10 mouse cellular contexts compared by ENCODE assay signal in the genomic region with DNA sequence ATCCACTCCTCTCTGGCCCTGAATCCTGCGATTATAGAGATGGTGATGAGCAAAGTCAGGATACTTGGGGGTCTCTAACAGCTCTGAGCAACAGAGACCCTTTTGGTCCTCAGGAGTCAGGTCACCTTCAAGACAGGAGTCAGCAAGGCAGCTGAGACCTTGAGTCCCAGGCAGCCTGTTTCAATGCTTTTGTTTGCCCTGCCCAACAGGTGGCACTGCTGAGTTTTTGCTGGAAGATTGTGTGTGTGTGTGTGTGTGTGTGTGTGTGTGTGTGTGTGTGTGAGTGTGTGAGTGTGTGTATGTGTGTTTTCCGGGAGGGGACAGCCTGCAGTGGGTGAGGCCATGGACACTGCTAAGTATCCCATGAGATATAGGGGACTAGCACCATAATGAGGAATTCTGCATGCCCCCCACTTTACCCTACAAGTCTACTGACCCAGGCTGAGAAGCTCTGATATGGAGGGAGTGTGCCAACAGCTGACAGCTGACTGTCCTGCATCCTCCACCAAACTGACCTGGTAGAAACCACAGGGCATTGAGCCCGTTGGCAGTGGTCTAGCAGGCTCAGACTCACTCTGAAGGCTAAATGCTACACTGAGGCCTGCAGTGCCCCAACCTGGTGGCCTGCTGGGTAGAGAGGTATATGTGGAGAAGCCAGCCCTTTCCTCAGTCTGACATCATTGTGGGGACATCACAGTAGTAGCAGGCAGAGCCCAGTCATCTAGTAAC. TPM values are rescaled to one million over a fixed set of nuclear protein-coding genes. Genes with fewer than 3 reads are reported as not detected.
DNase-seq lines count a peak whose midpoint lies in the region; ATAC-seq and TF ChIP-seq lines count a peak whose summit lies in the region.
"Had no signal": no experiment of that assay in that cellular context is flagged by ENCODE, and none has a peak within 500 bp of the region (broad histone marks: within the 10 kb centered on the region; RNA-seq: fewer than 3 reads in every experiment).

No protein-coding gene starts in this region.

- no peak for TF ChIP-seq EP300 in CH12.LX (IDR thresholded peaks at IDR 0.05; ENCODE audit: low read length)

- TF ChIP-seq POLR2A in CH12.LX (IDR thresholded peaks at IDR 0.05; ENCODE audit: low read depth, low read length): no peak
- no peak for TF ChIP-seq POLR2A in cortical plate, adult 2 months (IDR thresholded peaks at IDR 0.05; ENCODE audit: extremely low read depth, insufficient read depth, low read length)

- H3K4me3 ChIP-seq in intestine, postnatal 0 days (ENCODE audit: low read depth, low read length): no peak overlapping the region
- H3K4me3 ChIP-seq in intestine, embryonic 15.5 days (replicated peaks): no peak overlapping the region
- H3K4me3 ChIP-seq in CH12.LX (replicated peaks in 1 of 3; ENCODE audit: low read depth in 2 of 3, low read length in 2 of 3, poor library complexity in 1 of 3): no peak overlapping the region
- H3K4me3 ChIP-seq in cortical plate, adult 2 months (ENCODE audit: insufficient read depth, low read length): no peak overlapping the region
- H3K4me3 ChIP-seq: liver, embryonic 15.5 days; midbrain, embryonic 15.5 days had no signal

- dilution Hi-C loops in CH12.LX (cut with MboI; ENCODE audit: extremely low pct_ligation_motif_present, extremely low pct_unique_long_range_greater_than_20kb, low sequenced_read_pairs): no loop called here

- H3K79me2 ChIP-seq in CH12.LX (replicated peaks; ENCODE audit: control insufficient read depth, extremely low read depth, insufficient read depth, poor library complexity, severe bottlenecking): no peaks in the 10 kb centered on the region

- TF ChIP-seq CTCF in intestine, postnatal 0 days (IDR thresholded peaks at IDR 0.05; ENCODE audit: low read depth): peak; percentile 70
- TF ChIP-seq CTCF in CH12.LX (conservative IDR thresholded peaks at IDR 0.05 in 1 of 2, IDR thresholded peaks at IDR 0.05 in 1 of 2; ENCODE audit: low read depth in 2 of 2, low read length in 2 of 2): peak in 1 of 2 experiments; percentile 64; a peak in 2 of 4 replicates
- TF ChIP-seq CTCF in cortical plate, adult 2 months (IDR thresholded peaks at IDR 0.05; ENCODE audit: extremely low read depth, insufficient read depth, low read length): peak; percentile 48

- TF ChIP-seq RAD21 in CH12.LX (IDR thresholded peaks at IDR 0.05; ENCODE audit: low read depth, low read length): peak; percentile 20

- H3K27me3 ChIP-seq in intestine, postnatal 0 days (replicated peaks; ENCODE audit: control insufficient read depth, insufficient read depth, low read length): no peaks in the 10 kb centered on the region
- no peaks in the 10 kb centered on the region for H3K27me3 ChIP-seq in intestine, embryonic 15.5 days (replicated peaks)
- H3K27me3 ChIP-seq in CH12.LX (replicated peaks): peaks cover 23% of the 10 kb centered on the region
- H3K27me3 ChIP-seq: liver, embryonic 15.5 days; midbrain, embryonic 15.5 days had no signal

- no peak overlapping the region for H3K9ac ChIP-seq in intestine, postnatal 0 days (ENCODE audit: low read depth, low read length)
- H3K9ac ChIP-seq in intestine, embryonic 15.5 days: no peak overlapping the region
- H3K9ac ChIP-seq in CH12.LX (ENCODE audit: insufficient read depth, low read depth): no peak overlapping the region
- H3K9ac ChIP-seq: liver, embryonic 15.5 days; midbrain, embryonic 15.5 days had no signal

- in situ Hi-C loops in CH12.LX (cut with MboI; ENCODE audit: low pct_ligation_motif_present, low pct_unique_long_range_greater_than_20kb, low sequenced_read_pairs): loop anchor here (5.0 to 25.0 kb wide), 3 partner anchors 69 to 356 kb away; no protein-coding TSS in a partner anchor

- H3K4me1 ChIP-seq in intestine, postnatal 0 days (replicated peaks; ENCODE audit: control insufficient read depth, insufficient read depth, low read length): no peaks in the 10 kb centered on the region
- H3K4me1 ChIP-seq in intestine, embryonic 15.5 days (replicated peaks): peaks cover 9% of the 10 kb centered on the region; the same call in 1 of the 2 replicates
- peaks cover 0 to 12% of the 10 kb centered on the region in 2 experiments; a peak in 2 of 4 replicates for H3K4me1 ChIP-seq in CH12.LX (ENCODE audit: control insufficient read depth in 1 of 2, insufficient read depth in 2 of 2)
- peaks cover 2% of the 10 kb centered on the region; the same call in 1 of the 2 replicates for H3K4me1 ChIP-seq in cortical plate, adult 2 months (ENCODE audit: control insufficient read depth, insufficient read depth, low read length)
- H3K4me1 ChIP-seq: liver, embryonic 15.5 days had no signal

- H3K9me3 ChIP-seq in intestine, postnatal 0 days (ENCODE audit: control insufficient read depth): no peaks in the 10 kb centered on the region
- H3K9me3 ChIP-seq in intestine, embryonic 15.5 days: no peaks in the 10 kb centered on the region
- H3K9me3 ChIP-seq in CH12.LX (replicated peaks; ENCODE audit: low read length): no peaks in the 10 kb centered on the region
- H3K9me3 ChIP-seq: liver, embryonic 15.5 days; midbrain, embryonic 15.5 days had no signal

- no peak overlapping the region for H3K27ac ChIP-seq in intestine, postnatal 0 days (ENCODE audit: low read depth, low read length)
- H3K27ac ChIP-seq in intestine, embryonic 15.5 days: no peak overlapping the region
- no peak overlapping the region for H3K27ac ChIP-seq in CH12.LX (ENCODE audit: insufficient read depth, low read depth)
- no peak overlapping the region for H3K27ac ChIP-seq in cortical plate, adult 2 months (ENCODE audit: insufficient read depth, low read length)
- H3K27ac ChIP-seq: liver, embryonic 15.5 days; midbrain, embryonic 15.5 days had no signal

- DNase-seq in adrenal gland, postnatal 10 days: peak; percentile 35
- DNase-seq in adrenal gland, adult 8-10 months: no peak
- peak; percentile 31 for DNase-seq in CH12.LX (ENCODE audit: extremely low read depth)
- DNase-seq in layer of hippocampus, postnatal 10 days (ENCODE audit: low spot score in 2 of 2): no peak
- no peak for DNase-seq in neural tube, embryonic 10.5 days (ENCODE audit: extremely low spot score, low spot score)

- no peak for ATAC-seq in intestine, postnatal 0 days
- no peak for ATAC-seq in intestine, embryonic 15.5 days
- ATAC-seq: midbrain, embryonic 15.5 days had no signal

- H3K4me2 ChIP-seq in intestine, postnatal 0 days (replicated peaks; ENCODE audit: low read depth): no peak overlapping the region
- H3K4me2 ChIP-seq in intestine, embryonic 15.5 days (replicated peaks): no peak overlapping the region
- H3K4me2 ChIP-seq in CH12.LX (ENCODE audit: insufficient read depth, low read depth, poor library complexity, severe bottlenecking): no peak overlapping the region
- H3K4me2 ChIP-seq: liver, embryonic 15.5 days; midbrain, embryonic 15.5 days had no signal

- H3K36me3 ChIP-seq in intestine, postnatal 0 days (ENCODE audit: control insufficient read depth, insufficient read depth): no peaks in the 10 kb centered on the region
- no peaks in the 10 kb centered on the region for H3K36me3 ChIP-seq in intestine, embryonic 15.5 days
- H3K36me3 ChIP-seq in CH12.LX (replicated peaks in 1 of 2; ENCODE audit: control insufficient read depth in 1 of 2, insufficient read depth in 1 of 2, low read length in 1 of 2): no peaks in the 10 kb centered on the region
- H3K36me3 ChIP-seq: liver, embryonic 15.5 days; midbrain, embryonic 15.5 days had no signal

- 72% methylated on average over 3 of the region's 3 CpGs for WGBS in intestine, postnatal 0 days
- WGBS in intestine, embryonic 15.5 days: 65% methylated on average over 3 of the region's 3 CpGs

TF ChIP-seq in CH12.LX, 34 proteins besides CTCF, POLR2A, EP300 and RAD21 (continues in another document):
- TF ChIP-seq MXI1 (IDR thresholded peaks at IDR 0.05; ENCODE audit: low read depth, low read length): no peak
- no peak for TF ChIP-seq ZMIZ1 (IDR thresholded peaks at IDR 0.05; ENCODE audit: low read depth, low read length)
- no peak for TF ChIP-seq ZNF384 (IDR thresholded peaks at IDR 0.05; ENCODE audit: low read depth, low read length)
- no peak for TF ChIP-seq ETS1 (conservative IDR thresholded peaks at IDR 0.05; ENCODE audit: low read depth, low read length)
- TF ChIP-seq MAFK (IDR thresholded peaks at IDR 0.05; ENCODE audit: insufficient replicate concordance, low read length): no peak
- no peak for TF ChIP-seq CHD1 (IDR thresholded peaks at IDR 0.05; ENCODE audit: low read depth, low read length)
- TF ChIP-seq SMC3 (IDR thresholded peaks at IDR 0.05; ENCODE audit: low read depth, low read length): peak; percentile 43
- no peak for TF ChIP-seq NRF1 (IDR thresholded peaks at IDR 0.05; ENCODE audit: low read depth, low read length)

RNA-seq across cellular contexts. Expression of gene Papolb, which starts 24.0 kb away (rescaled TPM):
- under 1 TPM; 0.21 to 0.27 TPM for total RNA-seq in adrenal gland, postnatal 10 days (2021)
- under 1 TPM; 0.06 to 0.35 (median 0.26) TPM for total RNA-seq in adrenal gland, adult 8-10 months (2022)
- not detected in 2 replicates for polyA plus RNA-seq in intestine, postnatal 0 days (2015; fragmentation: Nextera tagmentation; extraction: Ambion mirVana)
- 0.05 and 0.08 TPM in 2 replicates for polyA plus RNA-seq in intestine, embryonic 15.5 days (2015; fragmentation: Nextera tagmentation; extraction: Ambion mirVana)
- total RNA-seq in CH12.LX (2012; rRNA removed): not detected in 2 replicates
- not detected in 2 replicates for total RNA-seq in CH12.LX (2014; rRNA removed)
- not detected in 2 replicates for polyA plus RNA-seq in CH12.LX (2012; ENCODE audit: insufficient read length, low read depth)
- 0.30 and 0.31 TPM in 2 replicates for polyA plus RNA-seq in cortical plate, adult 2 months (2012; rRNA removed)
- total RNA-seq in layer of hippocampus, postnatal 10 days (2021): under 1 TPM; 0.67 to 0.85 TPM
- polyA plus RNA-seq: liver, embryonic 15.5 days had no signal

RNA-seq across cellular contexts. Expression of gene Ap5z1, which starts 42.1 kb away (rescaled TPM):
- total RNA-seq in adrenal gland, postnatal 10 days (2021): 10 to 100 TPM; 14.0 to 18.9 TPM
- 10 to 100 TPM; 18.4 to 36.8 (median 26.5) TPM for total RNA-seq in adrenal gland, adult 8-10 months (2022)
- polyA plus RNA-seq in intestine, postnatal 0 days (2015; fragmentation: Nextera tagmentation; extraction: Ambion mirVana): 9.0 and 9.8 TPM in 2 replicates
- polyA plus RNA-seq in intestine, embryonic 15.5 days (2015; fragmentation: Nextera tagmentation; extraction: Ambion mirVana): 12.0 and 13.6 TPM in 2 replicates
- 11.3 and 11.8 TPM in 2 replicates for total RNA-seq in CH12.LX (2012; rRNA removed)
- 3.1 and 4.0 TPM in 2 replicates for total RNA-seq in CH12.LX (2014; rRNA removed)
- 12.8 and 18.7 TPM in 2 replicates for polyA plus RNA-seq in CH12.LX (2012; ENCODE audit: insufficient read length, low read depth)
- polyA plus RNA-seq in cortical plate, adult 2 months (2012; rRNA removed): 31.5 and 32.5 TPM in 2 replicates
- total RNA-seq in layer of hippocampus, postnatal 10 days (2021): 10 to 100 TPM; 19.7 to 20.8 TPM

RNA-seq across cellular contexts. Expression of gene Radil, which starts 45.0 kb away (rescaled TPM):
- total RNA-seq in adrenal gland, postnatal 10 days (2021): 10 to 100 TPM in 1 of 2 experiments, 1 to 10 TPM in 1; 8.0 to 10.7 TPM
- 1 to 10 TPM; 3.4 to 8.2 (median 4.1) TPM for total RNA-seq in adrenal gland, adult 8-10 months (2022)
- 0.55 and 0.58 TPM in 2 replicates for polyA plus RNA-seq in intestine, postnatal 0 days (2015; fragmentation: Nextera tagmentation; extraction: Ambion mirVana)
- 1.8 and 2.5 TPM in 2 replicates for polyA plus RNA-seq in intestine, embryonic 15.5 days (2015; fragmentation: Nextera tagmentation; extraction: Ambion mirVana)
- not detected in 2 replicates for total RNA-seq in CH12.LX (2012; rRNA removed)
- not detected in 2 replicates for total RNA-seq in CH12.LX (2014; rRNA removed)
- polyA plus RNA-seq in CH12.LX (2012; ENCODE audit: insufficient read length, low read depth): not detected in 2 replicates
- 16.5 and 17.7 TPM in 2 replicates for polyA plus RNA-seq in cortical plate, adult 2 months (2012; rRNA removed)
- 10 to 100 TPM; 13.9 to 15.7 TPM for total RNA-seq in layer of hippocampus, postnatal 10 days (2021)

Comparison
In these comparisons a context has a peak if more than half of its experiments do, and no peak if none do; other contexts are left out.
1. DNase-seq: peak in adrenal gland, postnatal 10 days (single experiment) and CH12.LX (single experiment); none in adrenal gland, adult 8-10 months (single experiment), layer of hippocampus, postnatal 10 days (0 of 2) and neural tube, embryonic 10.5 days (single experiment).
2. RNA of gene Radil, which starts 45.0 kb away (total RNA-seq): 13.9 to 15.7 TPM in layer of hippocampus, postnatal 10 days, 8.0 to 10.7 TPM in adrenal gland, postnatal 10 days and 3.4 to 8.2 TPM in adrenal gland, adult 8-10 months; not detected in CH12.LX; every median in the first group is over 4 times any median in the second.